19 mouse cellular contexts compared by ENCODE assay signal in the genomic region with DNA sequence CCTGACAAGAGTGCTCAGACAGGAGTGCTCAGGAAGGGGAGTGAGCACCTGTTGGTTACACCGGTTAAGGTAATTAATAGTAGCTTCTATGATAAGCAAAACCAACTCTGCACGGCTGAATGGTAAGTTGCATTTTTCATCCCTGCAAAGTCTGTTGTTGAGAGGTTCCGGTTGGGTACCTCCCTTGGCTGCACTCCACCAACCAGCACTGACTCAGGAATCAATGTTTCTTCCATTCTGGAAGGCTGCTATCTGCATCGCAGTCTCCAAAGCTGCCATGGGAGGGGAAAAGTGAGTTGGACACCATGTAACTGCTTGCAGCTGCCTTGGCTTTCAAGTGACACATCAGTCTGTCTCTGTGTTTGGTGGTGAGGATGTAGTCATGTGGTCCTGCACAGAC.
DNase-seq lines count a peak whose midpoint lies in the region; ATAC-seq and TF ChIP-seq lines count a peak whose summit lies in the region.
"Had no signal": no experiment of that assay in that cellular context is flagged by ENCODE, and none has a peak within 500 bp of the region (broad histone marks: within the 10 kb centered on the region; RNA-seq: fewer than 3 reads in every experiment).

No protein-coding gene starts in this region.

- no peak overlapping the region for H3K4me2 ChIP-seq in embryonic facial prominence, embryonic 14.5 days (ENCODE audit: low read depth, low read length)
- no peak overlapping the region for H3K4me2 ChIP-seq in midbrain, postnatal 0 days (ENCODE audit: low read depth, low read length, poor library complexity, severe bottlenecking)
- no peak overlapping the region for H3K4me2 ChIP-seq in midbrain, embryonic 14.5 days (ENCODE audit: low read length)
- H3K4me2 ChIP-seq: heart, embryonic 11.5 days; stomach, embryonic 15.5 days had no signal

- H3K27me3 ChIP-seq in embryonic facial prominence, embryonic 14.5 days (replicated peaks; ENCODE audit: control insufficient read depth, insufficient read depth, low read length): no peaks in the 10 kb centered on the region
- H3K27me3 ChIP-seq in embryonic facial prominence, embryonic 10.5 days (replicated peaks; ENCODE audit: low read depth, poor library complexity, severe bottlenecking): no peaks in the 10 kb centered on the region
- H3K27me3 ChIP-seq in midbrain, postnatal 0 days (ENCODE audit: insufficient read depth, low read length): no peaks in the 10 kb centered on the region
- H3K27me3 ChIP-seq in midbrain, embryonic 14.5 days (ENCODE audit: control insufficient read depth, insufficient read depth, low read length): no peaks in the 10 kb centered on the region
- H3K27me3 ChIP-seq: stomach, embryonic 15.5 days had no signal

- no peaks in the 10 kb centered on the region for H3K9me3 ChIP-seq in embryonic facial prominence, embryonic 14.5 days (ENCODE audit: control insufficient read depth, low read length)
- H3K9me3 ChIP-seq in embryonic facial prominence, embryonic 10.5 days: no peaks in the 10 kb centered on the region
- H3K9me3 ChIP-seq in midbrain, postnatal 0 days (ENCODE audit: low read length): no peaks in the 10 kb centered on the region
- peaks cover 4% of the 10 kb centered on the region; the same call in 1 of the 2 replicates for H3K9me3 ChIP-seq in midbrain, embryonic 14.5 days (ENCODE audit: control insufficient read depth, low read length)
- H3K9me3 ChIP-seq: hindbrain, embryonic 10.5 days; midbrain, embryonic 10.5 days; stomach, embryonic 15.5 days had no signal

- peak; percentile 41 for DNase-seq in embryonic facial prominence, embryonic 14.5 days (ENCODE audit: low spot score)
- no peak for DNase-seq in embryonic facial prominence, embryonic 10.5 days (ENCODE audit: low spot score)
- DNase-seq in midbrain, postnatal 0 days (ENCODE audit: low spot score): peak; percentile 6
- DNase-seq in midbrain, embryonic 14.5 days: no peak
- DNase-seq in kidney, postnatal 10 days: peak; percentile 51
- DNase-seq in layer of hippocampus, postnatal 36 days: peak; percentile 2 to 9
- DNase-seq in spleen, postnatal 36 days (ENCODE audit: low spot score in 2 of 2): no peak
- DNase-seq in spleen, adult 12 weeks (ENCODE audit: low spot score): no peak
- DNase-seq: adrenal gland, postnatal 36 days; gastrocnemius, postnatal 14 days; lung, postnatal 10 days; right cerebral cortex, postnatal 4 days; thymus, postnatal 36 days had no signal

- no peak for ATAC-seq in embryonic facial prominence, embryonic 14.5 days (ENCODE audit: low read depth)
- ATAC-seq in midbrain, postnatal 0 days (ENCODE audit: low FRiP score): no peak
- no peak for ATAC-seq in midbrain, embryonic 14.5 days (ENCODE audit: low FRiP score, low TSS enrichment)

- no peak overlapping the region for H3K9ac ChIP-seq in embryonic facial prominence, embryonic 14.5 days (ENCODE audit: low read depth, low read length)
- H3K9ac ChIP-seq in midbrain, postnatal 0 days (replicated peaks; ENCODE audit: low read length, poor library complexity, severe bottlenecking): no peak overlapping the region
- H3K9ac ChIP-seq in midbrain, embryonic 14.5 days (replicated peaks; ENCODE audit: low read length): no peak overlapping the region
- H3K9ac ChIP-seq: liver, embryonic 14.5 days; stomach, embryonic 15.5 days had no signal

- WGBS in embryonic facial prominence, embryonic 14.5 days: 66% methylated on average over 4 of the region's 4 CpGs
- WGBS in embryonic facial prominence, embryonic 10.5 days: 87% methylated on average over 4 of the region's 4 CpGs
- 57% methylated on average over 4 of the region's 4 CpGs for WGBS in midbrain, postnatal 0 days
- 68% methylated on average over 4 of the region's 4 CpGs for WGBS in midbrain, embryonic 14.5 days

- H3K36me3 ChIP-seq in embryonic facial prominence, embryonic 14.5 days (ENCODE audit: control insufficient read depth, insufficient read depth, low read length): no peaks in the 10 kb centered on the region
- no peaks in the 10 kb centered on the region for H3K36me3 ChIP-seq in embryonic facial prominence, embryonic 10.5 days (replicated peaks)
- H3K36me3 ChIP-seq in midbrain, postnatal 0 days (ENCODE audit: insufficient read depth, low read length): no peaks in the 10 kb centered on the region
- H3K36me3 ChIP-seq in midbrain, embryonic 14.5 days (ENCODE audit: control insufficient read depth, insufficient read depth, low read length): no peaks in the 10 kb centered on the region
- H3K36me3 ChIP-seq: hindbrain, embryonic 10.5 days; midbrain, embryonic 10.5 days; stomach, embryonic 15.5 days had no signal

- H3K4me1 ChIP-seq in embryonic facial prominence, embryonic 14.5 days (ENCODE audit: control insufficient read depth, insufficient read depth, low read length): no peaks in the 10 kb centered on the region
- no peaks in the 10 kb centered on the region for H3K4me1 ChIP-seq in embryonic facial prominence, embryonic 10.5 days
- H3K4me1 ChIP-seq in midbrain, postnatal 0 days (ENCODE audit: insufficient read depth, low read length): no peaks in the 10 kb centered on the region
- H3K4me1 ChIP-seq in midbrain, embryonic 14.5 days (ENCODE audit: control insufficient read depth, insufficient read depth, low read length): no peaks in the 10 kb centered on the region
- H3K4me1 ChIP-seq: hindbrain, embryonic 10.5 days; midbrain, embryonic 10.5 days; stomach, embryonic 15.5 days had no signal

- H3K27ac ChIP-seq in embryonic facial prominence, embryonic 14.5 days (replicated peaks; ENCODE audit: low read depth, low read length): no peak overlapping the region
- no peak overlapping the region for H3K27ac ChIP-seq in embryonic facial prominence, embryonic 10.5 days (replicated peaks)
- no peak overlapping the region for H3K27ac ChIP-seq in midbrain, postnatal 0 days (ENCODE audit: low read depth, low read length)
- no peak overlapping the region for H3K27ac ChIP-seq in midbrain, embryonic 14.5 days (replicated peaks; ENCODE audit: low read depth, low read length)
- H3K27ac ChIP-seq: hindbrain, embryonic 10.5 days; liver, embryonic 14.5 days; midbrain, embryonic 10.5 days; stomach, embryonic 15.5 days had no signal

- no peak overlapping the region for H3K4me3 ChIP-seq in embryonic facial prominence, embryonic 14.5 days (ENCODE audit: low read depth, low read length)
- no peak overlapping the region for H3K4me3 ChIP-seq in embryonic facial prominence, embryonic 10.5 days
- H3K4me3 ChIP-seq in midbrain, postnatal 0 days (ENCODE audit: low read depth, low read length): no peak overlapping the region
- no peak overlapping the region for H3K4me3 ChIP-seq in midbrain, embryonic 14.5 days (replicated peaks; ENCODE audit: low read depth, low read length)
- H3K4me3 ChIP-seq: hindbrain, embryonic 10.5 days; midbrain, embryonic 10.5 days; myocyte; stomach, embryonic 15.5 days had no signal

- no peak for TF ChIP-seq CTCF in midbrain, postnatal 0 days (IDR thresholded peaks at IDR 0.05)

Comparison
In these comparisons a context has a peak if more than half of its experiments do, and no peak if none do; other contexts are left out.
1. DNase-seq: peak in embryonic facial prominence, embryonic 14.5 days (single experiment), midbrain, postnatal 0 days (single experiment), kidney, postnatal 10 days (single experiment) and layer of hippocampus, postnatal 36 days (2 of 2); none in embryonic facial prominence, embryonic 10.5 days (single experiment), midbrain, embryonic 14.5 days (single experiment), spleen, postnatal 36 days (0 of 2) and spleen, adult 12 weeks (single experiment).